Mouse (Mus musculus): ENCODE results near the gene Man1c1. TPM values are rescaled to one million over a fixed set of nuclear protein-coding genes. Genes with fewer than 3 reads are reported as not detected.

The Man1c1 gene
- polyA plus RNA-seq, 1 experiment from 2014 or later = 3.8 TPM

DNA sequence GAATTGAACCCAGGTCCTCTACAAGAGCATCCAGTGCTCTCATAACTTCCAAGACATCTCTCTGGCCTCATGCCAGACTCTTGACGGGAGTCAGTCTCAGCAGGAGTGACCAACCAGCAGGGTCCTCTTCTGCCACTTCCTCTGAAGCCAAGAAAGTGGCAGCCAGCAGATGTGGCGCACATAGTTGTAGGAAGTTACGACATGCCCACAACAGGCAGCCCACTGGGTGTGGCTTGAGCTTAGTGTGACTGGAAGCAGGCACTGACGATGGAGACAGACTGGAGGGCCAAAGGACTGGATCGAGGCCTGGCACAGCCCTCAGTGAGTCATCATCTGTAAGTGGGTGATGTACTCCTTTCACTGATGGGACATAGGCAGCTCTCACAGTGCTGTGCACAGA lies 115.1 kb downstream of the Man1c1 start:
- Histone ChIP-seq H3K4me1 (peaks cover 21% of the 10 kb centered on the region), H3K4me2 (no peak overlapping the region), H3K36me3 (replicated peaks) (no peaks in the 10 kb centered on the region), H3K27me3 (replicated peaks) (no peaks in the 10 kb centered on the region), H3K9ac (no peak overlapping the region), H3K4me3 (no peak overlapping the region), H3K9me3 (no peaks in the 10 kb centered on the region), H3K27ac (no peak overlapping the region)
- no peak for ATAC-seq (replicated peaks)
- WGBS = 90% methylated on average over 5 of the region's 5 CpGs

DNA sequence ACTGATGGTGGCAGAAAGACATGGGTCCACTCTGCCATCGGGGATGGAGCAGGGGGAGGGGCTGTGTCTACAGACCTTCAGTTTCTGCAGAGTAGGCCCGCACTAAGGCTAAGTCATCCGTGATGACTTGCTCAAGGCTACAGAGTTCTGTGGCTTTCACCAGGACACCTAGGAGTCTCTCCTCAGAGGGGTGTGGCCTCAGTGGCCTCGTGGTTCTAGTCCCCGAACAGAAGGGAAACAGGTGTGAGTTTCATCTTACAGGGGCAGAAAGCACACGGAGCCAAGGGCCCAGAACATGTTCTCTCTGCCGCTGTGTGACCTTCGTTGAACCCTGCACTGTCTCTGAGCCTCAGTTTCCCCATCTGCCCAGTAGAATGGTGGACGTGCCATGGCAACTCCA lies 115.8 kb downstream of the Man1c1 start:
- Histone ChIP-seq H3K27ac (no peak overlapping the region), H3K4me3 (no peak overlapping the region), H3K4me2 (no peak overlapping the region), H3K9me3 (no peaks in the 10 kb centered on the region), H3K36me3 (replicated peaks) (no peaks in the 10 kb centered on the region), H3K4me1 (peaks cover 21% of the 10 kb centered on the region), H3K27me3 (replicated peaks) (no peaks in the 10 kb centered on the region), H3K9ac (no peak overlapping the region)
- WGBS = 90% methylated on average over 9 of the region's 9 CpGs
- no peak for ATAC-seq (replicated peaks)

DNA sequence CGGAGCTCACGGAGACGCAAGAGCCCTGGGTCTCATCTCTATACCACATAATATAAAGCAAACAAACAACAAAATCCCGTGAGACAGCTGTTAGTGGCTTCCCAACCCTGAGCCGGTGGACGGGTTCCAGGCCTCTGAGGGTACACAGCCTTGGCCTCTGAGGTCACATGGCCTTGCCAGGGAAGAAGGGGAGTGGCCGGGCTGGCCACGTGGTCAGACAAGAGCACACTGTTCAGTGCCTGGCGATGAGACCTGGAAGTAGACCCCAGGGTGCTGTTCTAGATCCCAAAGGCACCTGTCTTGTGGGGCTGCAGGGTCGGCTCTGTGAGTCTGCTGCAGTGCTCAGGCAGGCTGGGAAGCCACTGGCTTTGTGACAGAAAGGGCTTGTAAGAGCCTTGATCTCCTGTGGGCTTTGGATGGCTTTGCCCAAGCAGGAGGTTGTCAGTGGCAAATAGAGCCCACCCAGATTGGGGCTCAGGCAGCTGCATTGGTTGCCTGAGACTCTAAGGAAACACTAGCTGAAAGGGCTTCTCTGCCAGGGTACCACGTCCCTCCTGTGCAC lies 116.4 kb downstream of the Man1c1 start:
- no peak overlapping the region for H3K9ac ChIP-seq
- H3K36me3 ChIP-seq (replicated peaks) = no peaks in the 10 kb centered on the region
- WGBS = 67% methylated on average over 11 of the region's 11 CpGs
- H3K4me3 ChIP-seq = no peak overlapping the region
- no peaks in the 10 kb centered on the region for H3K27me3 ChIP-seq (replicated peaks)
- no peak overlapping the region for H3K4me2 ChIP-seq
- ATAC-seq (replicated peaks) = no peak
- H3K27ac ChIP-seq = no peak overlapping the region
- H3K9me3 ChIP-seq = no peaks in the 10 kb centered on the region
- peaks cover 21% of the 10 kb centered on the region for H3K4me1 ChIP-seq

DNA sequence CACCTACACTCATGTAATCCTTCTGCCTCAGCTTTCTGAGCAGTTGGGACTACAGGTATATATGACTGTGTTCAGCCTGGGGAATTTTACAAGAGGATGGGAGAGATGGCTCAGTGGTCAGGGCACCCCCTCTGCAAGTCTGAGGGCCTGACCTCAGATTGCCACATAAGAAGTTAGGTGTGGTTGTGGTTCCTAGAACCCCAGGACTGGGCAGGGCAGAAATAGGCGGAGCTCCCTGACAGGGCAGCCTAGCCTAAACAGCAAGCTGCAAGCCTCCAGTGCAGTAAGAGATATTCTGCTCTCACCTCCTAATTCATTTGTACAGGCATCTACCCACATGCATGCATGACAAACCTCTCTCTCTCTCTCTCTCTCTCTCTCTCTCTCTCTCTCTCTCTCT lies 117.5 kb downstream of the Man1c1 start:
- 82% methylated on average over 1 of the region's 1 CpGs for WGBS
- no peaks in the 10 kb centered on the region for H3K27me3 ChIP-seq (replicated peaks)
- no peak overlapping the region for H3K27ac ChIP-seq
- H3K9ac ChIP-seq = no peak overlapping the region
- no peak overlapping the region for H3K4me2 ChIP-seq
- peaks cover 15% of the 10 kb centered on the region for H3K4me1 ChIP-seq
- no peaks in the 10 kb centered on the region for H3K9me3 ChIP-seq
- ATAC-seq (replicated peaks) = no peak
- H3K4me3 ChIP-seq = no peak overlapping the region
- H3K36me3 ChIP-seq (replicated peaks) = no peaks in the 10 kb centered on the region

- H3K27ac ChIP-seq = no peak overlapping the region
Measured at GRCm38 (mm10) chr4:134586126-134586525, 118.0 kb downstream of the Man1c1 start.

DNA sequence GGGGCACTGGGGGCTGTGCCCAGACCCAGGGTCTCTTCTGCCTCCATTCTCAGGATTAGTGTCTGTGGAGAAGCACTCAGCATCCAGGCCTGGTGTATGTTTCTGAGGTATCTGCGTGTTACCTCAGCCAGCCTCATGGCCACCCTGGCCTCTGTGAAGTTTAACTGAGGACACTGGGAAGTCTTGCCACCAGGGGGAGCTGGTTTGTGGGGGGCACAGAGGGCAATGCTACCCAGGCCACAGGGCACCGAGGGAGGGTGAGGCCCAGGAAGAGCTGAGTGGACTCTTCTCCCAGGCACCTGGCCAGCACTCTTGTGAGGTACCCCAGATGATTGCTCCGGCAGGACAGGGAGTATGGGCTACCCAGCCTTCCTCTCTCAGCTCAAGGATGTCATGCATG lies 120.6 kb downstream of the Man1c1 start:
- Histone ChIP-seq H3K36me3 (replicated peaks) (no peaks in the 10 kb centered on the region), H3K27ac (no peak overlapping the region), H3K4me2 (no peak overlapping the region), H3K9ac (no peak overlapping the region), H3K9me3 (no peaks in the 10 kb centered on the region), H3K27me3 (replicated peaks) (no peaks in the 10 kb centered on the region), H3K4me1 (peaks cover 19% of the 10 kb centered on the region), H3K4me3 (no peak overlapping the region)
- 72% methylated on average over 3 of the region's 3 CpGs for WGBS
- no peak for ATAC-seq (replicated peaks)

More at GRCm38 (mm10) chr4:134586126-134586525, 118.0 kb downstream of the Man1c1 start:
- H3K4me2 ChIP-seq = no peak overlapping the region
- no peaks in the 10 kb centered on the region for H3K27me3 ChIP-seq (replicated peaks)
- H3K4me3 ChIP-seq = no peak overlapping the region
- WGBS = 79% methylated on average over 7 of the region's 7 CpGs
- H3K4me1 ChIP-seq = peaks cover 13% of the 10 kb centered on the region
- no peaks in the 10 kb centered on the region for H3K36me3 ChIP-seq (replicated peaks)
- ATAC-seq (replicated peaks) = no peak
- H3K9ac ChIP-seq = no peak overlapping the region
- H3K9me3 ChIP-seq = no peaks in the 10 kb centered on the region

DNA sequence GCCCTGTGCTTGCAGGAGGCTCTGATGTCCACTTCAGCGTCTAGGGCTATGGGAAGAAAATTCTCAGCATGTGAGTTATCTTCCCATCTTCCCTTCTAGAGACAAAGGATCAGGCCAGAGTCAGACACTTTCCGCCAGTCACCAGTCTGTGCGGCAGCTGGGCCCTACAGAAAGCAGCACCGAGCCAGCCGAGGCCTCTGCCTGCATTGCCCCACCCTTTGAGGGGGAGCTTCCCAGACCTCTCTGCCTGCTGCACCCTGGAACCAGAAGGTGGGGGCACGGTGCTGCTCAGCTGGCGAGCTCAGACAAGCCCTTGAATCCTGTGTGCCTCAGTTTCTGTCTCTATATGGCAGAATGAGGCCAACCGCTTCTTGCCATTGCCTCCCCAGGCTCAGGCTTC lies 122.7 kb downstream of the Man1c1 start:
- WGBS = 46% methylated on average over 8 of the region's 8 CpGs
- no peak overlapping the region for H3K27ac ChIP-seq
- H3K9ac ChIP-seq = no peak overlapping the region
- ATAC-seq (replicated peaks) = no peak
- no peak overlapping the region for H3K4me3 ChIP-seq
- no peaks in the 10 kb centered on the region for H3K9me3 ChIP-seq
- H3K4me2 ChIP-seq = no peak overlapping the region
- no peaks in the 10 kb centered on the region for H3K36me3 ChIP-seq (replicated peaks)
- no peaks in the 10 kb centered on the region for H3K27me3 ChIP-seq (replicated peaks)
- H3K4me1 ChIP-seq = peaks cover 19% of the 10 kb centered on the region

DNA sequence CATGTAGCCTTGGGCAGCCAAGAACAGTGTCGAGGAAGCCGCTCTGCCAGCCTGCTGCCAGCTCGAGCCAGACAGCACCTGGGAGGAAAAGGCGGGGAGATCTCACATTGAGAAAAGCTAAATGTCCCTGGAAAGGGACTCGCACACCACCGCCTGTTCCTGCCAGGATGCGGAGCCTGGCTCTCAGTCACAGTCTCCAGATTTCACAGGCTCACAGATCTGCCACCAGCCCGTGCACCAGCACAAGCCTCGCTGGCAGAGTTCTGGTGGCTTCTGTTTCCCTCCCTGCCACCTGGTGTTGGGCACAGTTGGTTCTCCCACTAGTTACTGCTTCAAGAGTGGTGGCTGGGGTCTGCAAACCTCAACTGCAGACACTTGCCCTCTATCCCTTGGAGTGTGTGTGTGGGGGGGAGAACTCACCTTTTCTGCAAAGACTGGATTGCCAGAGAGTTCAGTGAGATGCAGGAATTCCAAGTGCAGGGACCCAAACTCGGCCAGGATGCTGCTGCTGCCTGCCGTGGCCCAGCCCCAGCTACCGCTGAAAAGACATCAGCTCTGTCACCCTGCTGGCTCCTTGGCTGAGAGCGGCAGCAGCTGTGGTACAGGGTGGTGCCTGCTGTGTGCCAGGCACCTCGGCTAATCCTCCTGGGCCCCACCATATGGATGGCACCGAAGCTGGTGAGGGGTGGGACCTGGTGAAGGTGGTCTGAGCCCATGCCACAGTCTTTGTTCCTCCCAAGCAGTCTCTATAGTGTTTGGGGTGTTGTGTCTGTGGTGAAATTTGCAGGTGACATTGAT lies 123.5 kb downstream of the Man1c1 start:
- Histone ChIP-seq H3K27ac (0 out of 2 replicates have a peak overlapping the region, but pooled peaks have one; percentile 26), H3K4me3 (no peak overlapping the region), H3K27me3 (replicated peaks) (no peaks in the 10 kb centered on the region), H3K9me3 (no peaks in the 10 kb centered on the region), H3K4me1 (peaks cover 24% of the 10 kb centered on the region), H3K36me3 (replicated peaks) (no peaks in the 10 kb centered on the region), H3K9ac (no peak overlapping the region), H3K4me2 (no peak overlapping the region)
- no peak for ATAC-seq (replicated peaks)
- 71% methylated on average over 15 of the region's 15 CpGs for WGBS

GRCm38 (mm10) chr4:134579620-134580019 lies 124.5 kb downstream of the Man1c1 start:
- no peak overlapping the region for H3K4me2 ChIP-seq
- no peak overlapping the region for H3K4me3 ChIP-seq
- H3K9me3 ChIP-seq = no peaks in the 10 kb centered on the region
- no peaks in the 10 kb centered on the region for H3K36me3 ChIP-seq (replicated peaks)
- no peak for ATAC-seq (replicated peaks)
- H3K9ac ChIP-seq = no peak overlapping the region
- WGBS = 23% methylated on average over 5 of the region's 5 CpGs
- 0 out of 2 replicates have a peak overlapping the region, but pooled peaks have one; percentile 26 for H3K27ac ChIP-seq
- H3K4me1 ChIP-seq = peaks cover 26% of the 10 kb centered on the region
- H3K27me3 ChIP-seq (replicated peaks) = no peaks in the 10 kb centered on the region

- Histone ChIP-seq H3K27ac (no peak overlapping the region), H3K27me3 (replicated peaks) (no peaks in the 10 kb centered on the region), H3K4me1 (peaks cover 26% of the 10 kb centered on the region), H3K9ac (no peak overlapping the region), H3K4me2 (no peak overlapping the region), H3K4me3 (no peak overlapping the region), H3K9me3 (no peaks in the 10 kb centered on the region), H3K36me3 (replicated peaks) (no peaks in the 10 kb centered on the region)
- WGBS = 15% methylated on average over 11 of the region's 11 CpGs
- no peak for ATAC-seq (replicated peaks)
Measured at GRCm38 (mm10) chr4:134579212-134579611, 124.9 kb downstream of the Man1c1 start.

DNA sequence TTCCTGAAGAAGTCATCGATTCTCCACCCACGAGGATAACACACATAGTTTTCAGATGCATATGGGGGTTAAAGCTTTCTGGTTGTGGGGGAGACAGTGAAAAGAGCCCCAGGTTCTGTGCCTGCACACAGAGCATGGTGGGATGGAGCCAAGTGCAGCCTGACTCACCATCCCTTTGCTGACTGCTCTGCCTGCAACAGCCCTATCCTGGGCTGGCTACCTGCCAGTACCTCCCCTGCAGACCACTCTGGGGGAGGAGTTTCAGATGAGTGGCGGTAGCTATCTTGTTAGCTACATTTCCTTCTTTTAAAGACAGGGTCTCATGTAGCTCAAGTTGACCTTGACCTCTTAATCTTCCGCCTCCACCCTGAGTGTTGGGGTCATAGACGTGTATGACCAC lies 125.7 kb downstream of the Man1c1 start:
- Histone ChIP-seq H3K9me3 (no peaks in the 10 kb centered on the region), H3K4me2 (no peak overlapping the region), H3K9ac (no peak overlapping the region), H3K4me3 (no peak overlapping the region), H3K27ac (no peak overlapping the region), H3K27me3 (replicated peaks) (no peaks in the 10 kb centered on the region), H3K4me1 (peaks cover 26% of the 10 kb centered on the region), H3K36me3 (replicated peaks) (no peaks in the 10 kb centered on the region)
- ATAC-seq (replicated peaks) = no peak
- 70% methylated on average over 5 of the region's 5 CpGs for WGBS

DNA sequence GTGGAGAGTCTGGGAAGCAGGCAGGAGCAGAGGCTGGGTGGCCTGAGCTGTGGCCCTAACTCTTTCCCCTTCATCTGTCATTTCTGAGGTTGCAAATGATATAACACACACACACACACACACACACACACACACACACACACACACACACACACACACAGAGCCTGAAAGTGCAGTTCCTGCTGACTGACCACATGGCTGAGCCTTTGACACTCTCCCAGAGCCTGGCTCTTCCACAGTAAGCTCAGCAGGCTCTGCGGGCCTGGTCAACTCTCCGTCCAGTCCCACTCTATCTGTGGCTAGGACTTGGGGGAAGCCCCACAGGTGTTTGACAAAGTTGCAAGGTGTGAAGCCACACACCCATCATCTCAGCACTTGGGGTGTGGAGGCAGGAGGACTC lies 126.8 kb downstream of the Man1c1 start:
- Histone ChIP-seq H3K9me3 (no peaks in the 10 kb centered on the region), H3K27me3 (replicated peaks) (no peaks in the 10 kb centered on the region), H3K27ac (no peak overlapping the region), H3K4me2 (no peak overlapping the region), H3K36me3 (replicated peaks) (no peaks in the 10 kb centered on the region), H3K4me1 (peaks cover 30% of the 10 kb centered on the region), H3K4me3 (no peak overlapping the region), H3K9ac (no peak overlapping the region)
- 89% methylated on average over 2 of the region's 2 CpGs for WGBS
- ATAC-seq (replicated peaks) = no peak

DNA sequence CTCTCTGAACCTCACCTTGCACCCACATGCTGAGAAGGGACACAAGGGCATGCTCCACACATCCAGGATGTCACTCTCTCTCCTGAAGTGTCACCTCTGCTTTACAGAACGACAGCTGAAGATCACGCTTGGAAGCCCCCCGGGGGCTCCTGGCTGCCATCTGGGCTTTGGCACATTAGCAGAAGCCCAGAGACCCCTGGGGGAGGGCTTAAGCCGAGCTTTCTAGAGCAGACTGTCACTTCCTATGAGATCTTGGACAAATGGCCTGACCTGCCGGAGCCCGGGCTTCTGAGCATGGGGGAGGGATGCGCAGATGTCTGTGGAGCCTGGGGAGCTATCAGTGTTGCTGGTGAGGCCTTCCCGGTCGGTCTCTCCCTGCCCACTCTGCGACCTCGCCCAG lies 128.6 kb downstream of the Man1c1 start:
- Histone ChIP-seq H3K27me3 (replicated peaks) (no peaks in the 10 kb centered on the region), H3K36me3 (replicated peaks) (no peaks in the 10 kb centered on the region), H3K27ac (no peak overlapping the region), H3K4me1 (peaks cover 28% of the 10 kb centered on the region), H3K4me2 (no peak overlapping the region), H3K9ac (no peak overlapping the region), H3K9me3 (no peaks in the 10 kb centered on the region), H3K4me3 (no peak overlapping the region)
- 40% methylated on average over 11 of the region's 11 CpGs for WGBS
- no peak for ATAC-seq (replicated peaks)
